Mouse (Mus musculus) E14TG2a.4 (cell line): ENCODE data around the gene Antxr1.
A peak's percentile ranks its signal among the peaks of the same experiment; 100 is the strongest.

Experiments
- H3K27me3 ChIP-seq: 2 replicates; pipeline ENCODE4 v1.6.1; 2014; ENCODE audit warnings: low read length, control low read depth; ENCODE audit not compliant: insufficient read depth
- H3K36me3 ChIP-seq: 2 replicates; pipeline ENCODE4 v1.6.1; 2014; ENCODE audit warnings: low read length, control low read depth; ENCODE audit not compliant: insufficient read depth
- H3K4me1 ChIP-seq: replicated peaks from 2 replicates; pipeline ENCODE4 v1.6.1; 2014; ENCODE audit warnings: low read depth, low read length, control low read depth
- H3K4me3 ChIP-seq: replicated peaks from 2 replicates; pipeline ENCODE4 v1.5.1; 2014; ENCODE audit warnings: mild to moderate bottlenecking, low read length
- H3K9me3 ChIP-seq: 2 replicates; pipeline ENCODE4 v1.6.1; 2014; ENCODE audit warnings: low read length, control low read depth
- CTCF ChIP-seq: conservative IDR thresholded peaks from 2 replicates; pipeline ENCODE4 v1.5.1; 2014; ENCODE audit warnings: low read length
- NANOG ChIP-seq: IDR thresholded peaks from 2 replicates; pipeline ENCODE4 v1.6.1; 2014; ENCODE audit warnings: borderline replicate concordance, low read length, mixed read lengths
- POU5F1 ChIP-seq: IDR thresholded peaks from 2 replicates; pipeline ENCODE4 v1.6.1; 2014; ENCODE audit warnings: low read length, borderline replicate concordance

The Antxr1 gene

DNA sequence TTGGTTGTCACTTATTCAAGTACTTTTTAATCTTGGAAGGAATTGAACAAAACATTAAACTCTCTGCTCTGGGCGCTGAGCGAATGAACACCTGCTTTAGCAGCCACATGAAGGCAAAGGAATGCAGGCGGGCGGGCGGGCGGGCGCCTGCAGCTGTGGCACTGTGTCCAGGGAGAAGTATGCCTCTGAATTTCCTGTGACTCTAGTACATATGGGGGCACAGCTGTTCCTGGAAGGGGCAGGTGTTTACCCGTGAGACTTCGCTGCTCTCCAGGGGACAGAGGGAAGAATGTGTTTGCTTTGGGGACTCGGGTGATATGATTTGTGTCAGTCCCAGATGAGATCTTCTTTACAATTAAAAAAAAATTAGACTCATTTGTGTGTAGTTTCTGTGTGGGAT, 107.7 kb downstream of the Antxr1 start:
- Histone ChIP-seq H3K27me3 (no peaks in the 10 kb centered on the region), H3K9me3 (no peaks in the 10 kb centered on the region), H3K36me3 (no peaks in the 10 kb centered on the region), H3K4me1 (peaks cover 11% of the 10 kb centered on the region), H3K4me3 (no peak overlapping the region)
- no peak for TF ChIP-seq CTCF

DNA sequence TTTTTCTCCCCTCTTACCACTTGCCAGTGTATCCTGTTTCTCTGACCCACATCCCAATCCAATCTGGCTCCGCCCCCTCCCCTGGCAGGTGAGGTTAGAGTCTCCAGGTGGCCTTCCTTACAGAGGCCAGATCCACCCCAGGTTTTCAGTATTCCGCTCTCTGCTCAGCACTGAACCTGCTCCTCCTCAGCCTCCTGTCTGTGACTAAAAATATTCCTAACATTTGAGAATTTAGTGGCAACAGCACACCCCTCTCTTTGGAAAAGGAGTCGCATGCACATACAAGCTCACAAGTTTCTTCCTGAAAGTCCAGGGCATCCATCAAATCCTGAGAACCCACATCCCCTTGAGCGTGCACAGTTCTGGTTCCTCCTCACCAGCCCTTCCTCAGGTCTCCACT, 109.3 kb downstream of the Antxr1 start:
- Histone ChIP-seq H3K4me3 (no peak overlapping the region), H3K27me3 (no peaks in the 10 kb centered on the region), H3K4me1 (peaks cover 11% of the 10 kb centered on the region), H3K9me3 (no peaks in the 10 kb centered on the region), H3K36me3 (no peaks in the 10 kb centered on the region)
- TF ChIP-seq NANOG (no peak), POU5F1 (no peak), CTCF (no peak)

GRCm38 (mm10) chr6:87225286-87225685, 110.3 kb downstream of the Antxr1 start:
- TF ChIP-seq POU5F1 (no peak), CTCF (no peak), NANOG (no peak)
- no peaks in the 10 kb centered on the region for H3K36me3 ChIP-seq
- H3K9me3 ChIP-seq, result no peaks in the 10 kb centered on the region
- no peaks in the 10 kb centered on the region for H3K27me3 ChIP-seq
- H3K4me3 ChIP-seq, result no peak overlapping the region
- peaks cover 11% of the 10 kb centered on the region for H3K4me1 ChIP-seq

DNA sequence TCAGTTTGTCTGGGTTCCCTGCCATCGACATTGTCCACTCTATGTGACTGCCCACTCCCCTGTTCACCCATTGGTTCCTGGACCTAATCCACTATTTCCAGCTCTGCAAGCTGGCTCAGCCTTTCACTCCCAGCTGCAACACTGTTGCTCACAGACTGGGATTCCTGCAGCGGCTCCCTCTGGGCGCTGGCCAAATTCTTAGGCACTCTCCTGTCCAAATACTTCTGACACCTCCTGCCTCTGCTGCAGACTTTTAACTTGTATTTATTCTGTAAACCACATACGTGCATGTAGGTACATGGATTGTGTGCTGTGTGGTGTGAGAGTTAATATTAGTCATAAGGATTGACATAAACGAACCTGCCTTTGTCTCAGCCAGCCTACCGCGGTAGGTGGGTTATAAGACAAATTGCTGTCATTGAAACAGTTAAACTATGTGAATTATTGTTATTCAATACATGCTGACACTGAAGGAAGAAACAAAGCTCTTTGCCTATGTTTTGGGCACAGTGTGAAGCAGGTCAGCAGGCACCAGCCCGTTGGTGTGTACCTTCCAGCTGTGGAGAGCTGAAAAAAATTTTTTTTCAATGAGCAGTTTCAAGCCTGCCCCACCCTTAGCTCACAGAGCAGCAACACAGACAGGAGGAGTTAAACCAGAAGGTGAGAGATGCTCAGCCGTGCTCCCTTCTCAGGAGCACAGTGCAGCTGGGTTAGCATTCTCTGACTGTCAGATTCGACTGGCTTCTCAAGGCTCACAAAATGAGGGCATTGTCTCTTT, 112.6 kb downstream of the Antxr1 start:
- TF ChIP-seq CTCF (no peak), POU5F1 (no peak), NANOG (no peak)
- Histone ChIP-seq H3K4me3 (no peak overlapping the region), H3K27me3 (no peaks in the 10 kb centered on the region)

DNA sequence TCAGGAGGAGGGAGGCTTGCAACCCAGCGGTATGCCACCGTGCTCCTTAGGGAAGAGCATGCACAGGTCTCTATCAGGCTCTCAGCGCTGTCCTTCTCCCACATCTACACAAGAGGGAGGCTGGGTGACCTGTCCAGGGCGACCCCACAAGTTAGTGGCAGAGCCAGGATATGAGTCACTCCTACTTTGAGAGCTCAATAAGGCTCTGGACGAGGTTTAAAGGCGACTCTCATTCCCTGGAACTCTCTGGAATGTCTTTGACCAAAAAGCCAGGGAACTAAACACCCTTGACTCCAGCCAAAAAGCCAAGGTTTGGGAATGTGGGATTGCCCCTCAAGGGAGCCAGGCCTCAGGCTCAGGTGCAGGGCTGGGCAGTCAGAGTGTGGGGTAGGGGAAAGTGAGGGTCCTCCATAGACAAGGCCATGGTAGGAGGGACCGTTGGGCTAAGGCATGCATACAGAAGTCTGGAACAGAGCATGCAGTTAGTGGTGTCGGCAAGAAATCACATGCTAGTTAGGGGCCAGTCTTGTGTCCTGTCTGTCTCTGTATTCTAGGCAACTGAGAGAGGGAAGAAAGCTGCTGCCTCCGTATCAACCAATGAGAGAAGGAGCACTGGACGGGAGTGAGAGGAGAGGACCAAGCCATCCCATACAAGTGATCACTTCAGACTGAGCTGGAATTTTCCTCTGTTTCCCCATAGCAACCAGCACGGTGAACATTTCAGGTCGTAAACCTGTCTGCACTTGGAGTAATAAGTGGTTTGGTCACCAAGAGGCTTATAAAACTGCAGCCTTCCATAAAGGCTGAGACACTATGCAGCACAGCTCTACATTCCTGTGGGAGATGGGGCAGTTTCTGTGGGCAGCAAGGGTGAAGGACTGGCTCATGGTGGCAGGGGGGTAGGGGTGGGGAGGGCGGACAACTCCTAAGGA, 116.3 kb downstream of the Antxr1 start:
- H3K4me1 ChIP-seq, result no peaks in the 10 kb centered on the region
- no peak overlapping the region for H3K4me3 ChIP-seq
- TF ChIP-seq NANOG, result no peak
- TF ChIP-seq CTCF, result no peak
- no peak for TF ChIP-seq POU5F1
- no peaks in the 10 kb centered on the region for H3K9me3 ChIP-seq
- H3K27me3 ChIP-seq, result no peaks in the 10 kb centered on the region
- no peaks in the 10 kb centered on the region for H3K36me3 ChIP-seq

More for the DNA sequence above, 112.6 kb downstream of the Antxr1 start:
- Histone ChIP-seq H3K9me3 (no peaks in the 10 kb centered on the region), H3K36me3 (no peaks in the 10 kb centered on the region), H3K4me1 (peaks cover 11% of the 10 kb centered on the region)

DNA sequence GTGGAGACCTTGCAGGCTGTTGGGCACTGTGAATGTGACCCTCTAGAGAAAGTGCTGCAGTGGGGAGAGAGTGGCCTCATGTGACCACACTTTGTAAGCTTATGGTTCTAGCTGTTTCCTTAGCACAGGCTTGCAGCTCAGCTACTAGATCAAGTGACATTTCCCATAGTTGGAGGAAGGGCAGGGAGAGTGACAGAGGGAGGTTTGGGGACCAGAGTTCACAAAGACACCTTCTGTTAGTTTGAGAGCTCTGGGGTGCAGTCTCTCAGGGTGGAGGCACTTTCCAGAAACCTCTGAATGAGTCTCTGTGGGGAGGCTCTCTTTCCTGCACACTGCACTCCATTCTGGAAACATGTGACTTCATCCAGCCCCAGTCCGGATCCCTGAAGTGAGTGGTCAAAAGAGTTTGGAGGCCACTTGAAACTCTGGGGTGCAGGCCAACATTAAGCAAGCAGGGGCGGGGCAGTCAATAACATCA, 119.5 kb downstream of the Antxr1 start:
- no peaks in the 10 kb centered on the region for H3K4me1 ChIP-seq
- no peaks in the 10 kb centered on the region for H3K9me3 ChIP-seq
- H3K4me3 ChIP-seq, result no peak overlapping the region
- H3K27me3 ChIP-seq, result no peaks in the 10 kb centered on the region
- TF ChIP-seq POU5F1, result no peak
- no peak for TF ChIP-seq NANOG
- no peak for TF ChIP-seq CTCF
- no peaks in the 10 kb centered on the region for H3K36me3 ChIP-seq

- H3K36me3 ChIP-seq, result no peaks in the 10 kb centered on the region
- H3K27me3 ChIP-seq, result 0 out of 2 replicates have a peak, but pooled peaks cover 3% of the 10 kb centered on the region
- no peaks in the 10 kb centered on the region for H3K4me1 ChIP-seq
- no peak overlapping the region for H3K4me3 ChIP-seq
- no peaks in the 10 kb centered on the region for H3K9me3 ChIP-seq
- TF ChIP-seq POU5F1, result no peak
Observed at GRCm38 (mm10) chr6:87213262-87213661, 122.4 kb downstream of the Antxr1 start.

- Histone ChIP-seq H3K4me1 (no peaks in the 10 kb centered on the region), H3K36me3 (no peaks in the 10 kb centered on the region), H3K27me3 (0 out of 2 replicates have a peak, but pooled peaks cover 3% of the 10 kb centered on the region), H3K9me3 (no peaks in the 10 kb centered on the region), H3K4me3 (no peak overlapping the region)
- no peak for TF ChIP-seq POU5F1
- TF ChIP-seq CTCF, result peak; percentile 55
- TF ChIP-seq NANOG, result no peak
Observed at GRCm38 (mm10) chr6:87211551-87211950, 124.1 kb downstream of the Antxr1 start.
